Comparison of ENCODE assay signal across 8 mouse cellular contexts in the genomic region with DNA sequence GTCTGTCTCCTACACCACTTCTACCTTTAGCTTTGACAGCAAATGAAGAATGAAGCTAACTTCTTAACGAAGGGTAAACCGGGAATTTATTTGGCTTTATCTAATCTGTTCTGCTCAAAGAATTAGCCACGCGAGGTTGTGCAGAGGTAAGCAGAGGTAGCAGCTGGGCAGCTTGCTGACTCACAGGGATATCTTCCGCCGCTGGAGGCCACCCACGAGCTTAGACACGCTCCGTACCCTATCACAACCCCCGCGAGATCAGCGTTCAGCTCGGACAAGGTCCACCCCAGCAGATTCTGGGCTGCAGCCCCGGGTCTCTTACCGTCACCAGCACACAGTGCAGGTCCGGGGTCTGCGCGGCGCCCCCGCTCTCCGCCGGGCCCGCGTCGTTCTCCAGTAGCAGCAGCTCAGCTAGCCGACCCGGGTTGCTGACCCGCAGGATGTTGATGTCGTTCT. TPM values are rescaled to one million over a fixed set of nuclear protein-coding genes. Genes with fewer than 3 reads are reported as not detected.
DNase-seq lines count a peak whose midpoint lies in the region; ATAC-seq and TF ChIP-seq lines count a peak whose summit lies in the region.

No protein-coding gene starts in this region.

- no peaks in the 10 kb centered on the region for H3K4me1 ChIP-seq in cortical plate, adult 2 months (ENCODE audit: control insufficient read depth, insufficient read depth, low read length)

- ATAC-seq in megakaryocyte, adult 5-6 weeks (ENCODE audit: poor library complexity, severe bottlenecking), result peak; percentile 58

- peak overlapping the region; percentile 89 for H3K4me3 ChIP-seq in cortical plate, adult 2 months (ENCODE audit: insufficient read depth, low read length)

- 0 out of 2 replicates have a peak, but pooled peaks have one; percentile 18 for TF ChIP-seq POLR2A in cortical plate, adult 2 months (IDR thresholded peaks at IDR 0.05; ENCODE audit: extremely low read depth, insufficient read depth, low read length)

- DNase-seq in adipocyte (ENCODE audit: low spot score), result peak; percentile 92
- peak; percentile 79 to 80 for DNase-seq in gastrocnemius, adult 8-10 months (ENCODE audit: low spot score in 2 of 2)
- peak; percentile 42 for DNase-seq in hindlimb bud, embryonic 11.5 days (ENCODE audit: extremely low spot score, low read depth, low spot score)
- peak; percentile 55 to 63 for DNase-seq in left cerebral cortex, adult 8-10 months (ENCODE audit: low spot score in 2 of 2)
- peak; percentile 81 for DNase-seq in right cerebral cortex, adult 18-20 months
- peak; percentile 70 for DNase-seq in urinary bladder, adult 2 months (ENCODE audit: low spot score)

- H3K27ac ChIP-seq in cortical plate, adult 2 months (ENCODE audit: insufficient read depth, low read length), result peak overlapping the region; percentile 26; the same call in 1 of the 2 replicates

- peak; percentile 40 for TF ChIP-seq CTCF in cortical plate, adult 2 months (IDR thresholded peaks at IDR 0.05; ENCODE audit: extremely low read depth, insufficient read depth, low read length)

RNA-seq across cellular contexts. Expression of a gene that starts 0.9 kb away (rescaled TPM):
- polyA plus RNA-seq in cortical plate, adult 2 months (2012; rRNA removed), result 17.5 and 19.9 TPM in 2 replicates
- total RNA-seq in gastrocnemius, adult 8-10 months (2022), result 10 to 100 TPM; 23.9 to 45.4 (median 33.9) TPM
- 10 to 100 TPM in 1 of 4 experiments, 1 to 10 TPM in 3; 6.9 to 10.0 (median 8.6) TPM for total RNA-seq in left cerebral cortex, adult 8-10 months (2022)
- total RNA-seq in megakaryocyte, adult 5-6 weeks (2015), result 59.6 and 62.4 TPM in 2 replicates
- total RNA-seq in megakaryocyte, adult 5-6 weeks (2017), result 77.2 and 95.9 TPM in 2 replicates
- 53.5 and 69.7 TPM in 2 replicates for polyA plus RNA-seq in urinary bladder, adult 2 months (2012; rRNA removed)

Comparison
In these comparisons a context has a peak if more than half of its experiments do, and no peak if none do; other contexts are left out.
1. Peak in every context shown above with its lines: DNase-seq, ATAC-seq, H3K4me3 ChIP-seq and H3K27ac ChIP-seq.
2. DNase-seq: peak in every context shown above with its lines; median percentile 92 in adipocyte; 81 in right cerebral cortex, adult 18-20 months; 80 in gastrocnemius, adult 8-10 months; 70 in urinary bladder, adult 2 months; 59 in left cerebral cortex, adult 8-10 months; 42 in hindlimb bud, embryonic 11.5 days.